Mouse (Mus musculus) urinary bladder, postnatal 0 days (tissue): Measurements from ENCODE around the gene Dmrtc1c2. TPM values are rescaled to one million over a fixed set of nuclear protein-coding genes. Genes with fewer than 3 reads are reported as not detected.

Experiments used
- polyA plus RNA-seq: library from polyadenylated mRNA; unstranded; fragments of >200 nt; fragmentation: Nextera tagmentation; extraction: Ambion mirVana; gene quantifications from 2 replicates; pipeline ENCODE4 v1.2.1, GENCODE M21; 2015

Gene Dmrtc1c2
- polyA plus RNA-seq: not detected in 2 replicates

GRCm38 (mm10) chrX:102854516-102854915 lies at the start of gene Dmrtc1c2:
Gene Dmrtc1c2, minus strand, starts transcription at chrX:102854616.

DNA sequence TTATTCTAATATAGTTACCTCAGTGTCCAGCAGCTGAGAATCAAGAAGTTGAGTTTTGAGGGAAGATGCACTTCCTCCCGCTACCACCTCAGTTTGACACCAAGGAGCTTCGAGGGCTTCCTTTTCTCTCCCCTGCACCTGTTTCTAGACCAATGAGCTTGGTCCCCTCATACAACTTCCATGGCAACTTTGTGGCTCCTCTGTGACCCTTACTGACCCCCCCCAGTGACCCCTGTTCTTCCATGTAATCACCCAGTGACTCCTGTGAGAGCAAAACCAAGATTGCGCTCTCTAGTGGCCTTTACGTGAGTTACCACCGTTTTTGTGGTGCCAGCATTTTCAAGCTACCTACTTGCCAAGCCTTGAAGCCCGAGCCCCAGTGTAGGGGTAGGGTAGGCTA lies 13.5 kb upstream of the Dmrtc1c2 start, which contains the start of gene 1700031F05Rik:
Gene 1700031F05Rik (minus strand): TSS at position 101 of the 400 bp plus-strand sequence.

DNA sequence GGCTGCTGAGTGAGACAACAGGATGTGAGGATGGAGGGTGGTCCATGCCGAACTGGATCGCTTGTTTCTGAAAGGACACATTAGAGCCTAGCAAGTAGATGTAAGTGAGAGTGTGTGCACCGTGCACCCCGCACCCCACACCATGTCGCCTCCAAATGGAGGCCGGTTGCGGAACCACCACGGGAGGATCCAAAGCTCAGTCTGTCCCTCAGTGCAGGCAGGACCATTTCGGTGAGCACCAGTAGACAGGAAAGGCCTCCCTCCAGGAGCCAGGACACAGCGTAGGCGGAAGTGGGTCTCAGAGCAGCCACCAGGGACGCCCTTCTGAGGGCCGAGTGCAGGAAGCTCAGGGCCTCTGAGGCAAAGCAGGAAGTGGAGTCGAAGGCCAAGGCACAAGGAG lies 51.8 kb downstream of the Dmrtc1c2 start, which contains the start of gene Dmrtc1c1:
Gene Dmrtc1c1 (plus strand): TSS at position 301 of the 400 bp plus-strand sequence.

Other genes starting within 250 kb of the Dmrtc1c2 start
- gene Phka1, start 210.4 kb downstream of the Dmrtc1c2 start, polyA plus RNA-seq: 4.7 and 5.3 TPM in 2 replicates
- gene Gm3880, start 167.6 kb downstream of the Dmrtc1c2 start, polyA plus RNA-seq: not detected in 2 replicates
- not detected in 2 replicates for gene Gm9112, start 147.0 kb downstream of the Dmrtc1c2 start, polyA plus RNA-seq
- gene Dmrtc1b, start 146.8 kb downstream of the Dmrtc1c2 start, polyA plus RNA-seq: not detected in 2 replicates
- not detected in 2 replicates for gene Dmrtc1c1, start 51.7 kb downstream of the Dmrtc1c2 start, polyA plus RNA-seq
- gene 1700031F05Rik, start 13.4 kb upstream of the Dmrtc1c2 start, polyA plus RNA-seq: not detected in 2 replicates
- gene Dmrtc1a, start 54.1 kb upstream of the Dmrtc1c2 start, polyA plus RNA-seq: 0.40 and 0.75 TPM in 2 replicates
- not detected in 2 replicates for gene 1700011M02Rik, start 54.3 kb upstream of the Dmrtc1c2 start, polyA plus RNA-seq
- gene 1700018G05Rik, start 73.8 kb upstream of the Dmrtc1c2 start, polyA plus RNA-seq: not detected in 2 replicates